Mouse (Mus musculus): ENCODE measurements around the gene Adora2b. TPM values are rescaled to one million over a fixed set of nuclear protein-coding genes. Genes with fewer than 3 reads are reported as not detected.

The Adora2b gene
- polyA plus RNA-seq, 1 experiment: 36.4 TPM

DNA sequence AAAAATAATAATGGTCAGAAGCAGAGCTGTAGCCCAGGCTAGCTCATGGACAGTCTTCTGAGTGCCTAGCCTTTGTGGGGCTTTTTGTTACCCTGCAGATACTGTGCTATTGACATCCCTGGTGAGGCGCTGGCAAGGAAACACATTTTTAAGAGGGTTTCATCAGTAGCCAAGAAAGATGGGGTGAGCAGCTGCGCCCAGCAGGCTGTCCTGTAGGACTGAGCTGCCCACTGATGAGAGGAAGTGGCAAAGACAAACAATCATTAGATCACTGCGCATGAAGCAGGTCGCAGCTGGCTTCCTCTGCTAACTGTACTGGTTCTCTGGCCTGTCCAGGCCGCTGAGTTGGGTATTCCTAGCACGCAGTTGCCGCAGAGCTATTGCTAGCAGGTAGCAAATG, 14.8 kb downstream of the Adora2b start:
- Histone ChIP-seq H3K27me3 (ENCODE audit: control insufficient read depth, insufficient read depth, low read length) (no peaks in the 10 kb centered on the region), H3K27ac (ENCODE audit: insufficient read depth, low read depth, low read length) (no peak overlapping the region), H3K4me1 (ENCODE audit: control insufficient read depth, insufficient read depth, insufficient read length, low read length) (peaks cover 6% of the 10 kb centered on the region; the same call in 1 of the 2 replicates), H3K36me3 (ENCODE audit: control insufficient read depth, insufficient read depth, low read length) (peaks cover 8% of the 10 kb centered on the region; the same call in 1 of the 2 replicates), H3K4me3 (ENCODE audit: low read depth, low read length) (no peak overlapping the region)
- 35% methylated on average over 7 of the region's 7 CpGs for WGBS
- TF ChIP-seq POLR2A (IDR thresholded peaks at IDR 0.05; ENCODE audit: low read depth, low read length) (no peak), CTCF (IDR thresholded peaks at IDR 0.05; ENCODE audit: extremely low read depth, insufficient read length, insufficient replicate concordance, low read depth, low read length) (no peak)

GRCm38 (mm10) chr11:62264018-62264417, 15.2 kb downstream of the Adora2b start:
- Histone ChIP-seq H3K4me3 (ENCODE audit: low read depth, low read length) (no peak overlapping the region), H3K4me1 (ENCODE audit: control insufficient read depth, insufficient read depth, insufficient read length, low read length) (peaks cover 6% of the 10 kb centered on the region; the same call in 1 of the 2 replicates), H3K36me3 (ENCODE audit: control insufficient read depth, insufficient read depth, low read length) (peaks cover 8% of the 10 kb centered on the region; the same call in 1 of the 2 replicates), H3K27ac (ENCODE audit: insufficient read depth, low read depth, low read length) (no peak overlapping the region), H3K27me3 (ENCODE audit: control insufficient read depth, insufficient read depth, low read length) (no peaks in the 10 kb centered on the region)
- 19% methylated on average over 7 of the region's 7 CpGs for WGBS
- no peak for TF ChIP-seq CTCF (IDR thresholded peaks at IDR 0.05; ENCODE audit: extremely low read depth, insufficient read length, insufficient replicate concordance, low read depth, low read length)

DNA sequence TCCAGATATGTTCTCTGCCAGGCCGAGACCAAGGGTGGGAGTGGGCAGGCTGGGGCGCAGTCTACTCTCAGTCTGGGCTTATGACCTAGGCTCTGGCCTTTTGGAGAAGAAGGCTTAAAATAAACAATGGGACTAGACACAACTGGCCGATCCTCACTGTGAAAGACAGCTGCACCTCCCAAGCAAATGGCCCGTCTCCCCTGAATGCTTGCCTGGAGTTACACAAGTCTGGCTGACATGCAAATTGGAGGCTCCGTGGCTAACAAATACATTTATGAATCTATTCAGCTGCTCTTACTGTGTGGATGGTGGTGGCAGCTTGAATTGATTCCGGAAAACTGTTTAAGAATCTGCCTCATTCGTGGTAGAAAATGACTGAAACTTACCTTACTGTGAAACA, 16.9 kb downstream of the Adora2b start:
- Histone ChIP-seq H3K27ac (ENCODE audit: insufficient read depth, low read depth, low read length) (no peak overlapping the region), H3K27me3 (ENCODE audit: control insufficient read depth, insufficient read depth, low read length) (no peaks in the 10 kb centered on the region), H3K4me3 (ENCODE audit: low read depth, low read length) (no peak overlapping the region), H3K36me3 (ENCODE audit: control insufficient read depth, insufficient read depth, low read length) (peaks cover 8% of the 10 kb centered on the region; the same call in 1 of the 2 replicates), H3K4me1 (ENCODE audit: control insufficient read depth, insufficient read depth, insufficient read length, low read length) (peaks cover 6% of the 10 kb centered on the region; the same call in 1 of the 2 replicates)
- WGBS: 90% methylated on average over 7 of the region's 7 CpGs
- TF ChIP-seq POLR2A (IDR thresholded peaks at IDR 0.05; ENCODE audit: low read depth, low read length) (no peak), CTCF (IDR thresholded peaks at IDR 0.05; ENCODE audit: extremely low read depth, insufficient read length, insufficient replicate concordance, low read depth, low read length) (no peak)

DNA sequence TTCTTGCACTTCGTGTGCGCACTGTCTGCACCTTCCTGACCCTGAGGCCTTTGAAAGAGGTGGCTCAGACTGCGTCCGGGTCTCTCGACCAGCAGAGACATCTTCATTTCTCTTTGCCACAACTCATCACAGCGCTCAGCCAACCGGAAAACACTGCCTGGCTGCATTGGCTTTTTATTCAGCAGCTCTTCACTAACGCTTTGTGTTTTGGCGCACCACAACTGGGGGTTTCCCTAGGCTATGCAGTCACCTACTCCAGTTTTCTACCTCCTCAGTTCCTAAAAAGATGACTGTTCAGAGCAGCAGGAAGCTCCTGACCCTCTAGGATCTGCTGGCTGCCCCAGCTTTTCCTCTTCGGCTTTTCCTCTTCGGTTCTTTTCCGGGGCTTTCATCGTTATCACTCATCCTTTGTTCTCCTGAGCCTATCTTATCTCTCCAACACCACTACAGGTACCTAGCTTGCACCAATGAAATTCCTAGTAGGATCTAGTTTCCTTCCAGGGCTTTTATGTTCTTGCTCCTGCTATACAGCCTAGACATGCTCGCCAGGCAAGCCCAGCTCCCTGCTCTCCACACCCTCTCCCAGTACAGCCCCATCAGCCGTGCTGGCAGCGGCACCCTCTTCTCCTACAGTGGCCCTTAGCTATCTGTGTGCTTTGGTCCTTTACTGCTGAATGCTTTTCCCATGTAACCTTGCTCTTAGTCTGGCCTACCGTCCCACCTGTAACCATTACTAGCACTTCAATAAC, 17.9 kb downstream of the Adora2b start:
- WGBS: 53% methylated on average over 17 of the region's 17 CpGs
- H3K4me3 ChIP-seq (ENCODE audit: low read depth, low read length): no peak overlapping the region
- no peak overlapping the region for H3K27ac ChIP-seq (ENCODE audit: insufficient read depth, low read depth, low read length)
- TF ChIP-seq CTCF (IDR thresholded peaks at IDR 0.05; ENCODE audit: extremely low read depth, insufficient read length, insufficient replicate concordance, low read depth, low read length): no peak
- H3K4me1 ChIP-seq (ENCODE audit: control insufficient read depth, insufficient read depth, insufficient read length, low read length): peaks cover 6% of the 10 kb centered on the region; the same call in 1 of the 2 replicates
- H3K27me3 ChIP-seq (ENCODE audit: control insufficient read depth, insufficient read depth, low read length): no peaks in the 10 kb centered on the region
- peaks cover 8% of the 10 kb centered on the region; the same call in 1 of the 2 replicates for H3K36me3 ChIP-seq (ENCODE audit: control insufficient read depth, insufficient read depth, low read length)

DNA sequence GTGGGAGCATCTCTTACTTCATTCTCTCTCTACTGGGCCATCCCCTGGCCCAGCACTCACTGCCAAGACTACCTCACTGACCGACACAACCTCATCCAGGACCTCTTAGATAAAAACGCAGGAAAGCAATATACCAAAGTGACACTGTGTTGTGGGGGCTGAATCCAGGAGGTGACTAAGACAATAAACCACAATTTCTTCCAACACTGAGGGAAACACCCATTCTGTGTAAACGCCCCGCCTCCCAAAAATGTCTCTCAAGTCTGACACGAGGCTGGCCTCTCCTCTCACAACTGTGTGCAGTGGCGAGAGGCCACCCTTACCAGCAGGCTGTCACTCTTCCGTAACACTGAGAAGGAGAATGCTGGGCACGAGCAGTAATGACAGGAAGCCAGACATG, 19.6 kb downstream of the Adora2b start:
- Histone ChIP-seq H3K4me1 (ENCODE audit: control insufficient read depth, insufficient read depth, insufficient read length, low read length) (peaks cover 6% of the 10 kb centered on the region; the same call in 1 of the 2 replicates), H3K27ac (ENCODE audit: insufficient read depth, low read depth, low read length) (no peak overlapping the region), H3K4me3 (ENCODE audit: low read depth, low read length) (no peak overlapping the region), H3K36me3 (ENCODE audit: control insufficient read depth, insufficient read depth, low read length) (peaks cover 10% of the 10 kb centered on the region; the same call in 1 of the 2 replicates), H3K27me3 (ENCODE audit: control insufficient read depth, insufficient read depth, low read length) (no peaks in the 10 kb centered on the region)
- TF ChIP-seq CTCF (IDR thresholded peaks at IDR 0.05; ENCODE audit: extremely low read depth, insufficient read length, insufficient replicate concordance, low read depth, low read length): no peak
- no peak for TF ChIP-seq POLR2A (IDR thresholded peaks at IDR 0.05; ENCODE audit: low read depth, low read length)
- WGBS: 74% methylated on average over 8 of the region's 8 CpGs

DNA sequence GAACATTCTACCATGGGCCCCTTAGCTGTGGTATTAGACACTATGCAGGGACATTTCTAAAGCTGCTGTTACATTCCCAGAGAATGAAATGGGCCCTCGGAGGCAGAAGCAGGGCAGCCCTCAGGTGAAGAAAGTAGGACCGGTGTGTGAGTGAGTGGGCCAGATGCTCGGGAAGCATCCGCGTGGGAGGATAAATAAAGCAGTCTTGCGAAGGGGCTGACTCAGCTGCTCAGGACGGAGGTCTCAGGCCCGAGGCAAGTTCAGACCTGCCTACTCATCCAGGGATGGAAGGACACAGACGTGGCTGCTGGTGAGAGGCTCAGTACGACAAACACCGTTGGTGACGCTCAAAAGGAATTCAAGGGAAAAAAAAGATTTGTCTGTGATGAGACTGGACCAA, 20.3 kb downstream of the Adora2b start:
- WGBS: 91% methylated on average over 12 of the region's 12 CpGs
- peaks cover 2% of the 10 kb centered on the region; the same call in 1 of the 2 replicates for H3K4me1 ChIP-seq (ENCODE audit: control insufficient read depth, insufficient read depth, insufficient read length, low read length)
- no peaks in the 10 kb centered on the region for H3K27me3 ChIP-seq (ENCODE audit: control insufficient read depth, insufficient read depth, low read length)
- no peak for TF ChIP-seq POLR2A (IDR thresholded peaks at IDR 0.05; ENCODE audit: low read depth, low read length)
- TF ChIP-seq CTCF (IDR thresholded peaks at IDR 0.05; ENCODE audit: extremely low read depth, insufficient read length, insufficient replicate concordance, low read depth, low read length): no peak
- H3K4me3 ChIP-seq (ENCODE audit: low read depth, low read length): no peak overlapping the region
- no peak overlapping the region for H3K27ac ChIP-seq (ENCODE audit: insufficient read depth, low read depth, low read length)
- peaks cover 10% of the 10 kb centered on the region; the same call in 1 of the 2 replicates for H3K36me3 ChIP-seq (ENCODE audit: control insufficient read depth, insufficient read depth, low read length)

- Histone ChIP-seq H3K27me3 (ENCODE audit: control insufficient read depth, insufficient read depth, low read length) (no peaks in the 10 kb centered on the region), H3K4me3 (ENCODE audit: low read depth, low read length) (no peak overlapping the region), H3K27ac (ENCODE audit: insufficient read depth, low read depth, low read length) (no peak overlapping the region), H3K4me1 (ENCODE audit: control insufficient read depth, insufficient read depth, insufficient read length, low read length) (peaks cover 2% of the 10 kb centered on the region; the same call in 1 of the 2 replicates), H3K36me3 (ENCODE audit: control insufficient read depth, insufficient read depth, low read length) (peaks cover 6% of the 10 kb centered on the region; the same call in 1 of the 2 replicates)
- WGBS: 74% methylated on average over 5 of the region's 5 CpGs
- no peak for TF ChIP-seq POLR2A (IDR thresholded peaks at IDR 0.05; ENCODE audit: low read depth, low read length)
- TF ChIP-seq CTCF (IDR thresholded peaks at IDR 0.05; ENCODE audit: extremely low read depth, insufficient read length, insufficient replicate concordance, low read depth, low read length): no peak
These were observed 22.1 kb downstream of the Adora2b start for GRCm38 (mm10) chr11:62270851-62271250.

Data from small intestine, adult 2 months (tissue).